Mouse (Mus musculus) forebrain, postnatal 0 days (tissue): ENCODE measurements around the gene Iffo2. TPM values are rescaled to one million over a fixed set of nuclear protein-coding genes. Genes with fewer than 3 reads are reported as not detected.

Experiments used
- ATAC-seq: fragments of 200-750 bp; cut with Nextera tagmentation; 2 replicates; pipeline ENCODE4 v1.8.0; 2017; ENCODE audit warnings: mild to moderate bottlenecking, moderate library complexity
- DNase-seq: peaks from one replicate; pipeline ENCODE4 v3.0.0-alpha.2; 2015
- H3K27ac ChIP-seq: fragments of 300-500 bp; sonication (generic); 2 replicates; pipeline ENCODE4 v1.5.1; 2014; ENCODE audit warnings: low read depth, mild to moderate bottlenecking, antibody characterized with exemption, low read length, moderate library complexity, mixed read lengths
- H3K27me3 ChIP-seq: fragments of 300-500 bp; sonication (generic); 2 replicates; pipeline ENCODE4 v1.6.1; 2014; ENCODE audit warnings: mild to moderate bottlenecking, low read length, mixed read lengths; ENCODE audit not compliant: insufficient read depth
- H3K36me3 ChIP-seq: fragments of 300-500 bp; sonication (generic); 2 replicates; pipeline ENCODE4 v1.6.1; 2014; ENCODE audit warnings: mild to moderate bottlenecking, moderate library complexity; ENCODE audit not compliant: insufficient read depth
- H3K4me1 ChIP-seq: fragments of 300-500 bp; sonication (generic); 2 replicates; pipeline ENCODE4 v1.6.1; 2014; ENCODE audit warnings: antibody characterized with exemption; ENCODE audit not compliant: insufficient read depth
- H3K4me2 ChIP-seq: fragments of 300-500 bp; sonication (generic); 2 replicates; pipeline ENCODE4 v1.6.1; 2014; ENCODE audit warnings: low read depth, mild to moderate bottlenecking, moderate library complexity
- H3K4me3 ChIP-seq: fragments of 300-500 bp; sonication (generic); 2 replicates; pipeline ENCODE4 v1.5.1; 2014; ENCODE audit warnings: low read depth, low read length, mixed read lengths
- H3K9ac ChIP-seq: fragments of 300-500 bp; sonication (generic); 2 replicates; pipeline ENCODE4 v1.6.1; 2014; ENCODE audit warnings: mild to moderate bottlenecking
- H3K9me3 ChIP-seq: fragments of 300-500 bp; sonication (generic); 2 replicates; pipeline ENCODE4 v1.6.1; 2016; ENCODE audit warnings: low read length
- CTCF ChIP-seq: sonication (generic); IDR thresholded peaks from 2 replicates; pipeline ENCODE4 v1.5.1; 2016; ENCODE audit warnings: antibody characterized with exemption, control low read depth, low read depth
- whole genome bisulfite sequencing: fragments of 180-500 bp; shearing (Covaris S2); extraction: QIAGEN DNeasy Blood & Tissue Kit; methylation state at CpG from one replicate; pipeline ENCODE4 v1.1.7; 2014; 5-methylcytosine and 5-hydroxymethylcytosine counted together
- polyA plus RNA-seq: library from polyadenylated mRNA; unstranded; fragments of >200 nt; fragmentation: Nextera tagmentation; extraction: Ambion mirVana; gene quantifications from 2 replicates; pipeline ENCODE4 v1.2.1, GENCODE M21; 2015
- total RNA-seq: library from RNA; depleted of rRNA; stranded (reverse); fragments of >200 nt; gene quantifications from 2 replicates; pipeline ENCODE4 v1.2.3, GENCODE M21; 2014

Iffo2 gene
- total and polyA plus RNA-seq, 2 experiments from 2014 or later = 5.3 to 15.8 TPM

DNA sequence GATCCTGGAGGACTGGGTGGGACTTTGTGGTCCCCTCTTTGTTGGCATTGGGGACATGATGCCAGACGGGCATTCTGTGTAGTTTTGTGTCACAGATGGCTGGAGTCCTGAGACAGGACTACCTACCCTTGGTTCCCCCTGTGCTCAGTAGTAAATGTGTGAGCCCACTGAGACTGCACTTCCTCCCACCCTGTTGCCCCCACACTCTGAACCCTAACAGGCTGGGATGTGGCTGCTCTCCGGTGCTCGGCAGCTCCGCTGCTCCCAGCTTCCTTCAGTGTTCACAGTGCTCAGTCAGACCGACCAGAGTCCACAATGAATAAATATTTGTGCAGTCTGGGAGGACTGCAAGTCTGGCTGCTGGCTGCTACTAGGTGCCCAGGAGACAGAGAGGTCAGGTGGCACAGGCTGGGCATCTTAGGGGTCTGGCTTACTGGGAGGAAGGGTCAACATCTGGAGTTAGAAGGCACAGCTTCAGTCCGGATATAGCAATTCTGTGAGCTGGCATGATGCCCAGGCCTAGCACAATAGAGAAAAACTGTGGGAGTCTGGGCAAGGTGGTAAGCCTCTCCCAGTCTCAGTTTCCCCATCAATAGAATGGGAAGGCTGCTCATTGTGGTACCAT lies 51.2 kb downstream of the Iffo2 start:
- Histone ChIP-seq H3K9me3 (no peaks in the 10 kb centered on the region), H3K27ac (0 out of 2 replicates have a peak overlapping the region, but pooled peaks have one; percentile 35), H3K36me3 (no peaks in the 10 kb centered on the region), H3K9ac (peak overlapping the region; percentile 23; the same call in 1 of the 2 replicates), H3K4me2 (peak overlapping the region; percentile 33), H3K27me3 (no peaks in the 10 kb centered on the region), H3K4me3 (no peak overlapping the region), H3K4me1 (0 out of 2 replicates have a peak, but pooled peaks cover 10% of the 10 kb centered on the region)
- 36% methylated on average over 6 of the region's 6 CpGs for WGBS
- no peak for TF ChIP-seq CTCF
- DNase-seq = no peak
- no peak for ATAC-seq

GRCm38 (mm10) chr4:139582346-139582745 lies 52.0 kb downstream of the Iffo2 start:
- H3K9ac ChIP-seq = no peak overlapping the region
- TF ChIP-seq CTCF = no peak
- DNase-seq (no peak), ATAC-seq (no peak)
- 81% methylated on average over 6 of the region's 6 CpGs for WGBS
- no peak overlapping the region for H3K4me3 ChIP-seq
- no peaks in the 10 kb centered on the region for H3K36me3 ChIP-seq
- no peak overlapping the region for H3K27ac ChIP-seq
- no peaks in the 10 kb centered on the region for H3K9me3 ChIP-seq
- H3K4me2 ChIP-seq = no peak overlapping the region
- H3K4me1 ChIP-seq = 0 out of 2 replicates have a peak, but pooled peaks cover 4% of the 10 kb centered on the region
- no peaks in the 10 kb centered on the region for H3K27me3 ChIP-seq

GRCm38 (mm10) chr4:139582903-139583302 lies 52.6 kb downstream of the Iffo2 start:
- H3K36me3 ChIP-seq = no peaks in the 10 kb centered on the region
- DNase-seq (no peak), ATAC-seq (no peak)
- 49% methylated on average over 3 of the region's 3 CpGs for WGBS
- H3K4me1 ChIP-seq = 0 out of 2 replicates have a peak, but pooled peaks cover 4% of the 10 kb centered on the region
- H3K4me3 ChIP-seq = no peak overlapping the region
- TF ChIP-seq CTCF = no peak
- no peaks in the 10 kb centered on the region for H3K9me3 ChIP-seq
- no peaks in the 10 kb centered on the region for H3K27me3 ChIP-seq
- H3K9ac ChIP-seq = no peak overlapping the region
- H3K4me2 ChIP-seq = no peak overlapping the region
- H3K27ac ChIP-seq = no peak overlapping the region

DNA sequence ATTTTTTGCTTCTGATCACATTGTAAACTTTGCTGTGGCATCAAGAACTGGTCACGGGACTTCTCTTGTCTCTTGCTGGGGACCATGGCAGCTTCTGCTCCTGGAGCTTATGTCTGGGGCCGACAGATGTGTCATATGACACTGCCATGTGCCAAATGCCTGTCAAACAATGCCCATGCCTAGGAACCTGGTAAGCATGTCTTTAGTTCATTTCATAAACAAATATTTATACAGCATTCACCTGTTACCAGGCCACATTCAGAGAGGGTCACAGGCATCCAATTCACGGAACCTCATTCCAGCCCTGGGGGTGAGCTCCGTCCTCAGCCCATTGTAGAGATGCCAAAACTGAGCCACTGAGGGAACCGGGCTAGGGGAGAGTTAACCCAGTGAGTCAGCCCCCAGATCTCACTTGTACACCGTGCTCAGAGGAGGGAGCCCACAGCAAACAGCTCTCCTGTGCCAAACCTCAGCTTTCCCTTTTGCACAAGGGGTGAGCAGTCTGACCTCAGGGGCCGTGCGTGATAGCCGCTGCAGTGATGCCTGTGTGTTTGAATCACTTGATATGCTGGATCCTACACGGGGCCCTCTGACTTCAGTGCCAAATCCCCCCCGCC lies 53.4 kb downstream of the Iffo2 start:
- 80% methylated on average over 11 of the region's 11 CpGs for WGBS
- H3K4me3 ChIP-seq = no peak overlapping the region
- DNase-seq = no peak

GRCm38 (mm10) chr4:139584704-139585103 lies 54.4 kb downstream of the Iffo2 start:
- Histone ChIP-seq H3K9ac (no peak overlapping the region), H3K4me1 (0 out of 2 replicates have a peak, but pooled peaks cover 4% of the 10 kb centered on the region), H3K4me3 (no peak overlapping the region), H3K4me2 (no peak overlapping the region), H3K9me3 (no peaks in the 10 kb centered on the region), H3K36me3 (no peaks in the 10 kb centered on the region), H3K27me3 (no peaks in the 10 kb centered on the region), H3K27ac (no peak overlapping the region)
- TF ChIP-seq CTCF = no peak
- ATAC-seq (no peak), DNase-seq (no peak)
- 72% methylated on average over 11 of the region's 11 CpGs for WGBS

More for the DNA sequence above, 53.4 kb downstream of the Iffo2 start:
- Histone ChIP-seq H3K4me1 (0 out of 2 replicates have a peak, but pooled peaks cover 4% of the 10 kb centered on the region), H3K4me2 (no peak overlapping the region), H3K36me3 (no peaks in the 10 kb centered on the region), H3K9ac (no peak overlapping the region), H3K27me3 (no peaks in the 10 kb centered on the region), H3K27ac (no peak overlapping the region), H3K9me3 (no peaks in the 10 kb centered on the region)
- TF ChIP-seq CTCF = no peak
- no peak for ATAC-seq

- H3K9me3 ChIP-seq = no peaks in the 10 kb centered on the region
- no peaks in the 10 kb centered on the region for H3K36me3 ChIP-seq
- 92% methylated on average over 7 of the region's 7 CpGs for WGBS
- H3K4me3 ChIP-seq = no peak overlapping the region
- TF ChIP-seq CTCF = no peak
- no peak overlapping the region for H3K4me2 ChIP-seq
- H3K27ac ChIP-seq = no peak overlapping the region
- no peaks in the 10 kb centered on the region for H3K4me1 ChIP-seq
- ATAC-seq (no peak), DNase-seq (no peak)
- H3K27me3 ChIP-seq = no peaks in the 10 kb centered on the region
- no peak overlapping the region for H3K9ac ChIP-seq
Observed at GRCm38 (mm10) chr4:139585713-139586112, 55.4 kb downstream of the Iffo2 start.

GRCm38 (mm10) chr4:139587370-139587769 lies 57.0 kb downstream of the Iffo2 start:
- H3K27me3 ChIP-seq = no peaks in the 10 kb centered on the region
- H3K9me3 ChIP-seq = no peaks in the 10 kb centered on the region
- DNase-seq (no peak), ATAC-seq (no peak)
- no peaks in the 10 kb centered on the region for H3K4me1 ChIP-seq
- H3K36me3 ChIP-seq = no peaks in the 10 kb centered on the region
- H3K4me2 ChIP-seq = no peak overlapping the region
- 75% methylated on average over 4 of the region's 4 CpGs for WGBS
- H3K27ac ChIP-seq = no peak overlapping the region
- no peak for TF ChIP-seq CTCF
- no peak overlapping the region for H3K4me3 ChIP-seq
- H3K9ac ChIP-seq = no peak overlapping the region
